Mouse (Mus musculus) bone marrow macrophage, adult 2 months (primary cell): ENCODE data around the gene Gucy2c.

Experiments used
- CTCF ChIP-seq: IDR thresholded peaks from 2 replicates; pipeline ENCODE4 v1.5.1; 2012; ENCODE audit warnings: low read depth, mild to moderate bottlenecking, low read length, moderate library complexity
- POLR2A ChIP-seq: IDR thresholded peaks from 2 replicates; pipeline ENCODE4 v1.6.1; 2012; ENCODE audit warnings: mild to moderate bottlenecking, low read depth, low read length, borderline replicate concordance

- TF ChIP-seq CTCF (no peak), POLR2A (no peak)
These were observed 33.8 kb upstream of the Gucy2c start for GRCm38 (mm10) chr6:136815381-136815780.
